Mouse (Mus musculus): Measurements from ENCODE around the gene Zfp687. TPM values are rescaled to one million over a fixed set of nuclear protein-coding genes. Genes with fewer than 3 reads are reported as not detected.

Gene Zfp687
- total RNA-seq, 4 experiments from 2014 or later = 10.0 to 16.2 (median 12.6) TPM

DNA sequence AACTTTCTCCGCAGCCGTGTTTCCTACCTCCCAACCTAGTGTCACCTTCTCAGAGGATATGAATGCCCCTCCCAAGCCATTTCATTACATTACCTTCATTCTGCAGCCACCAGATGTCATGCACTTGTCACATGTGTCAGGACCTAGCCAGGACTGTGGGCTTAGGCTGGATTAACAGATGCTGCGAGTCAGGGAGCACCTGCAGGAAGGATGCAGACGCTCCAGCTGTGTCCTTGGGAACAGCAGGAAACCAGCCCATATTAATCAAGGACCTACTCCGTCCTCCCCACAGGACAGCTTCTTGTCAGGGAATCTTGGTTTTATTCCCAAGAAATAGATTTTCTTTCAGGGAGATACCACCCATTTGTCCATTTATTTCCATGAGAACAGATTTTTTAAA lies 54.9 kb downstream of the Zfp687 start:
- no peak for DNase-seq (ENCODE audit: low spot score)

- no peak for DNase-seq (ENCODE audit: low spot score)
Measured at GRCm38 (mm10) chr3:94959871-94960270, 55.4 kb downstream of the Zfp687 start.

DNA sequence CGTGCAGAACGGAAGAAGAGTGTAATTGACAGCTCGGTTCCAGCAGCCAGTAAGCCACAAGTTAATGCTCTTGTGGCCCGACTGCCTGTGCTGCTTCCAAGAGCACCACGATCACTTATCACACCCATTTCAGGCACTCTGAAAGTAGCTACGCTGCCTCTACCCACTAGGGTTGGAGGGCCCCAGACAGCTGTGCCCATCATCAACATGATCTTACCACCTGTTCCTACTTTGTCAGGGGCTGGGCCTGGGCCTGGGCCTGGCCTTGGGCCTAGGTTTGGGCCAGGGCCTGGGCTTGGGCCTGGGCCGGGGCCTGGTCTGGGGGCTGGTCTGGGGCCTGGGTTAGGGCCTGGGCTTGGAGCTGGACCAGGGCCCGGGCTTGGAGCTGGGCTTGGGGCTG lies 57.0 kb downstream of the Zfp687 start:
- no peak for DNase-seq (ENCODE audit: low spot score)

Small RNAs within 50 kb of the gene (microRNA-seq; reads per million reads assigned to microRNA genes)
- gene Mir7013 = 2.0 reads per million

Other genes starting within 250 kb of the Zfp687 start
- under 1 TPM; 0.37 to 0.85 (median 0.54) TPM for gene Cgn, start 229.0 kb downstream of the Zfp687 start, total RNA-seq (2022)
- gene Pogz, start 177.9 kb downstream of the Zfp687 start, total RNA-seq (2022) = 10 to 100 TPM; 15.4 to 21.3 (median 18.7) TPM
- 100 to 1,000 TPM; 186 to 247 (median 204) TPM for gene Psmb4, start 128.5 kb downstream of the Zfp687 start, total RNA-seq (2022)
- 100 to 1,000 TPM; 118 to 153 (median 121) TPM for gene Selenbp1, start 82.4 kb downstream of the Zfp687 start, total RNA-seq (2022)
- 10 to 100 TPM in 2 of 4 experiments, 1 to 10 TPM in 2; 5.8 to 14.5 (median 8.7) TPM for gene Rfx5, start 61.4 kb downstream of the Zfp687 start, total RNA-seq (2022)
- 10 to 100 TPM; 26.4 to 29.4 (median 28.3) TPM for gene Pi4kb, start 40.7 kb downstream of the Zfp687 start, total RNA-seq (2022)
- gene Psmd4, start 27.2 kb upstream of the Zfp687 start, total RNA-seq (2022) = 100 to 1,000 TPM; 124 to 149 (median 127) TPM
- 10 to 100 TPM; 15.4 to 17.4 (median 16.5) TPM for gene Pip5k1a, start 91.5 kb upstream of the Zfp687 start, total RNA-seq (2022)
- 10 to 100 TPM; 27.9 to 35.3 (median 32.0) TPM for gene Vps72, start 95.6 kb upstream of the Zfp687 start, total RNA-seq (2022)
- gene Tmod4, start 109.0 kb upstream of the Zfp687 start, total RNA-seq (2022) = 10 to 100 TPM; 35.7 to 43.4 (median 39.0) TPM
- gene Scnm1, start 118.6 kb upstream of the Zfp687 start, total RNA-seq (2022) = 10 to 100 TPM; 29.0 to 39.4 (median 33.2) TPM
- gene Lysmd1, start 118.6 kb upstream of the Zfp687 start, total RNA-seq (2022) = 1 to 10 TPM; 4.8 to 5.4 (median 5.0) TPM
- 1 to 10 TPM in 3 of 4 experiments, under 1 TPM in 1; 0.62 to 1.9 (median 1.5) TPM for gene Tnfaip8l2, start 126.9 kb upstream of the Zfp687 start, total RNA-seq (2022)
- gene Sema6c, start 145.0 kb upstream of the Zfp687 start, total RNA-seq (2022) = 1 to 10 TPM; 2.6 to 8.1 (median 5.5) TPM
- gene Gabpb2, start 202.5 kb upstream of the Zfp687 start, total RNA-seq (2022) = 10 to 100 TPM; 12.2 to 13.9 (median 13.2) TPM
- 10 to 100 TPM; 17.0 to 22.8 (median 20.4) TPM for gene Cdc42se1, start 213.3 kb upstream of the Zfp687 start, total RNA-seq (2022)
- 10 to 100 TPM in 2 of 4 experiments, 1 to 10 TPM in 2; 5.5 to 11.3 (median 9.5) TPM for gene Mllt11, start 216.7 kb upstream of the Zfp687 start, total RNA-seq (2022)
- not detected for gene Gm128, start 226.2 kb upstream of the Zfp687 start, total RNA-seq (2022)
- gene Bnipl, start 235.7 kb upstream of the Zfp687 start, total RNA-seq (2022) = not detected